Mouse (Mus musculus) G1E (cell line): ENCODE data around the gene Rpl41.
"Not testable (repeated sequence)": the region's sequence is repeated elsewhere in the genome, so short reads cannot be mapped to it uniquely, and the experiment has no call there.

Experiments
- CTCF ChIP-seq: IDR thresholded peaks from 2 replicates; pipeline ENCODE4 v1.5.1; 2012; ENCODE audit warnings: low read depth, low read length, inconsistent platforms, mixed read lengths
- TAL1 ChIP-seq: conservative IDR thresholded peaks from 2 replicates; pipeline ENCODE4 v1.6.1; 2012; ENCODE audit warnings: low read depth, low read length, inconsistent platforms, mixed read lengths

DNA sequence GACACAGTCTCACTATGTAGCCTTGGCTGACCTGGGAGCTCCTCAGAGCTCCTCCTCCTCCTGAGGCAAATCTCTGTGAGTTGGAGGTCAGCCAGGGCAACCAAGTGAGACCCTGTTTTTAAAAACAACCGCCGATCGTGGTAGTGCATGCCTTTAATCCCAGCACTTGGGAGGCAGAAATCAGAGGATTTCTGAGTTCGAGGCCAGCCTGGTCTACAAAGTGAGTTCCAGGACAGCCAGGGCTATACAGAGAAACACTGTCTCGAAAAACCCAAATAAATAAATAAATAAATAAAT lies 43.8 kb downstream of the Rpl41 start:
- TF ChIP-seq CTCF, TAL1: not testable (repeated sequence)
